14 mouse cellular contexts compared by ENCODE assay signal in the genomic region with DNA sequence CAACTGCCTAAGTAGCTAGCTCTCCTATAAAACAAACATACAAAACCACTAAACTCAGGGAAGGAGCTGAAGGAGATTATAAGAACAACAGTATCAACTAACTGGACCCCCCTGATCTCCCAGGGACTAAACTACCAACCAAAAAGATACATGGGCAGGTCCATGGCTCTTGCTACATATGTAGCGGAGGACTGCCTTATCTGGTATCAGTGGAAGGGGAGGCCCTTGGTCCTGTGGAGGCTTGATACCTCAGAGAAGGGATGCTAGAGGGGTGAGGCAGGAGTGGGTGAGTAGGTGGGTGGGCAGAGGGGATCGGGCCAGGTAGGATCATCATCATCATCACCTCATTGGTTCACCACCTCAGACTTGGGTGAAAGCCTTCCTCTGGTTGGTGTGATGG.
"Had no signal": no experiment of that assay in that cellular context is flagged by ENCODE, and none has a peak within 500 bp of the region (broad histone marks: within the 10 kb centered on the region; RNA-seq: fewer than 3 reads in every experiment).

No protein-coding gene starts in this region.

- H3K27me3 ChIP-seq: lung, embryonic 15.5 days; megakaryocyte, embryonic 14.5 days had no signal

- DNase-seq: kidney, adult 2 months; kidney, postnatal 25 days; layer of hippocampus, adult 9-11 months; lung, adult 18-20 months; lung, postnatal 10 days; lung, postnatal 36 days; midbrain, embryonic 14.5 days; thymus, postnatal 25 days had no signal

- H3K4me1 ChIP-seq: lung, embryonic 15.5 days had no signal

- ATAC-seq: intestine, postnatal 0 days had no signal

- H3K4me2 ChIP-seq: lung, embryonic 15.5 days; midbrain, embryonic 11.5 days had no signal

- H3K27ac ChIP-seq: kidney, postnatal 0 days; layer of hippocampus, adult 2 months; lung, embryonic 15.5 days had no signal

- H3K36me3 ChIP-seq: lung, embryonic 15.5 days had no signal

- H3K9ac ChIP-seq: lung, embryonic 15.5 days had no signal

- H3K9me3 ChIP-seq: lung, embryonic 15.5 days had no signal

- H3K4me3 ChIP-seq: layer of hippocampus, adult 2 months; lung, embryonic 15.5 days; megakaryocyte, embryonic 14.5 days had no signal
